Mouse (Mus musculus) cerebellum, postnatal 25 days (tissue): ENCODE results near the gene Ppp2r2c.

Experiments
- DNase-seq, 2 experiments: peaks; one replicate each; pipeline ENCODE4 v3.0.0; 2021; ENCODE audit warnings: mixed read lengths in 2 of 2

The Ppp2r2c gene

GRCm38 (mm10) chr5:36870916-36871315, 2.6 kb downstream of the Ppp2r2c start:
- DNase-seq = peak; percentile 27 to 36

DNA sequence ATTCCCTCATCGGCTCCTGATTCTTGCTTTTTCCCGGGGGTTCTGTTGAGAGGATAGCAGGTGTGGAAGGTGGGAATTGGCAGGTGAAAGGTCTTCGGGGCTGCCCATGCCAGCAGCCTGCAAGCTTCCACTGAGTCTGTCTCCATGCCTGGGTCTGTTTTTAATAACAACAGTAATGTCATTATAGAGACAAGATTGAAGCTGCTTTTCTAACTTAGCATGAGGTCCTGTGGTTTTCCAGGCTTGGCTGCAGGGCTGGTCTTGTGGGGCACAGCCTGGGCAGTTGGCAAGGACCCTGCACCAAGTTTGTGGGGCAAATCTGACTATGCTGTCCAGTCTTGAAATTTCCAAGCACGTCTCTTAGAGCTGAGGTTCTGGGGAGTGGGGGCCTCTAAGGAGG, 7.6 kb downstream of the Ppp2r2c start:
- DNase-seq = peak; percentile 49 to 57

GRCm38 (mm10) chr5:36876777-36877396, 8.6 kb downstream of the Ppp2r2c start:
- peak; percentile 45 to 51 for DNase-seq

DNA sequence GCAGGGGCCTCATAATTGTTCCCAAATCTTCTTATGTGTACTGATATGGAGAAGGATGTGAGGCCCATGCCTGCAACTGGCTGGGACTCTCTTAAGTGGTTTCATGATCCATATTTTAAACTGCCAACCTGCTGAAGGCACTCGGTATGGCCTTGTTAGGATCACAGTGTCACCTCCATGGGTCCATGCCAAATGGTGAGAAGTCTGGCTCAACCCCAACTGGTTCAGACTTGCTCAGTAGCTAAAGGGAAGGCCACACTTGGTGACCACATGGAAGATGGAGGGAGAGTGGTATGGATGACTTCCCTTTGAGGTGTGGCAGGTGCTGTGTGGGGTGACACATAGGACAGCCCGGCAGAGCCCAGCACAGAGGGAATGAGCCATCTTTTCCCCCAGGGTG, 9.3 kb downstream of the Ppp2r2c start:
- DNase-seq = peak; percentile 67 to 76

DNA sequence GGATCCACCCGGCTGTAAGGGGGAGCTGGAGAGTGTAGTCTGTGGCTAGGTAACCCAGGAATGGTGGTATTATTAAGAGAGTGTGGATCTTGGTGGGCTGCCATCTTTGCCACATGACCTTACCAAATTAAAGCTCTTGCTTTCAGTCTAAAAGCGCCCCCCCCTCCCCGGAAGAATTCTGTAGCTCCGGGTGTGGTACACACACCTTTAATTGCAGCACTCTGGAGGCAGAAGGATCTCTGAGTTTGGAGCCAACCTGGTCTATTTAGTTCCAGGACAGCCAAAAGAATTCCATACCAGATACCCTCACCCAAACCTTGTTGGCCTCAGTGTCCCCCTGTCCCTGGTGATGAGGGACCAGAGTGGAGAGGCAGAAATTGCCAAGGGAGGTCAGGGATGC, 10.5 kb downstream of the Ppp2r2c start:
- DNase-seq = peak; percentile 24 to 31

- DNase-seq = peak; percentile 94 to 95
Measured at GRCm38 (mm10) chr5:36880622-36881021, 12.3 kb downstream of the Ppp2r2c start.

DNA sequence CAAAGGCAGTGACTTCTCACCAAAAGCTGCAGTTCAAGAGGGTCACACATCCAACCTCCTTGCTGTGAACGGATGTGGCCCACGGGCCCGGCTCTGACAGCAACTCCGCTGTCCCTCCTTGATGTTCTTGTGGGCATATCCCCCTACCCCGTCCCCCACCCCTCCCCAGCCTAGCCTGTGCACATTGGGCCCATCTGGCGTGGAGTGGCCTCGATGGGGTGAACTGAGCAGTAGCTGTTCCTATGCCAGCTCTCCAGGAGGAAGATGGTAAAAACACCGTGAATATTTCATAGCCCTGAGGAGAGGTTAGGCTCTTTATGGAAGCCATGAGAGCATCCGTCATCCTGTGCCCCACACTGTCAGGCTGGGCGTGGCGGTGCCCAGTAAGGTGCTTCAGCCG, 15.2 kb downstream of the Ppp2r2c start:
- peak in 1 of 2 experiments; percentile 23 for DNase-seq

GRCm38 (mm10) chr5:36885067-36885466, 16.8 kb downstream of the Ppp2r2c start:
- DNase-seq = no peak

DNA sequence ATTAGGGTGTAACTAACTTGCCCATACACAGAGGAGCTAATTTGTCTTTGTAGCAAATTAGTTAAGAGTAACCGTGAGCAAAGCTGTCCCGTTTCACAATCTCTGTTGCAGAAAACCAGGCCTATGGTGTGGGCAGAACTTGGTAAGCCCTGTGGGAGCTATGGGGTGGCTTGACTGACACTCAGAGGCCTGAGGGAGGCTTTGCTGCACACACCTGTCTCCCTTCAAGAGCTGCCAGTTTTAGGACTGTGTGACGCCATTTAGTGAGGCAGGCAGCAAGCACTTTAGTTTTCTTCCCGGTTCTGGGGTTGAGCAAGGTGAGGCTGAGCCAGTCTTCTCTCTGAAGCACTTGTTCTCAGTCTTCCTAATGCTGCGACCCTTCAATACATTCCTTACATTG, 17.3 kb downstream of the Ppp2r2c start:
- DNase-seq = no peak

GRCm38 (mm10) chr5:36886298-36886697, 18.0 kb downstream of the Ppp2r2c start:
- DNase-seq = peak; percentile 54 to 58

GRCm38 (mm10) chr5:36886852-36887283, 18.6 kb downstream of the Ppp2r2c start:
- DNase-seq = peak; percentile 68 to 75

- peak; percentile 59 to 62 for DNase-seq
Measured at GRCm38 (mm10) chr5:36887299-36887988, 19.1 kb downstream of the Ppp2r2c start.

- DNase-seq = peak; percentile 85 to 87
Measured at GRCm38 (mm10) chr5:36888501-36888900, 20.2 kb downstream of the Ppp2r2c start.

DNA sequence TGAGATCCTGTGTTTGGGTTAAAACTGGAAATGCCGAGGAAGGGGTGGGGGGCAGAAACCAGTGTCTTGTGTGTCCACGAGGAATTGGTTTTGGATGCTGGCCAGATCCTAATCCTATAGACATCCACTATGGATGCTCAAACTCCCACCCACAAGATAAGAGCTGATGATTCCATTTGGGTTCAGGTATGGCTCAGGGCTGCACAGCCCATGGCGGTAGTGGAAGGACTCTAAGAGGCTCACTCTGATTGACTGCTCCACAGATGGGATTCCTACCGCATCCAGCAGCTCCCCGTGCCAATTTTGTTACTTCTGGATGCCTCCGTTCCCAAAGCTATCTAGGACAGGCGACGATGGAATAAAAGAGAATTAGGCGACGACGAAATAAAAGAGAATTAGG, 20.6 kb downstream of the Ppp2r2c start:
- peak; percentile 56 to 66 for DNase-seq

DNA sequence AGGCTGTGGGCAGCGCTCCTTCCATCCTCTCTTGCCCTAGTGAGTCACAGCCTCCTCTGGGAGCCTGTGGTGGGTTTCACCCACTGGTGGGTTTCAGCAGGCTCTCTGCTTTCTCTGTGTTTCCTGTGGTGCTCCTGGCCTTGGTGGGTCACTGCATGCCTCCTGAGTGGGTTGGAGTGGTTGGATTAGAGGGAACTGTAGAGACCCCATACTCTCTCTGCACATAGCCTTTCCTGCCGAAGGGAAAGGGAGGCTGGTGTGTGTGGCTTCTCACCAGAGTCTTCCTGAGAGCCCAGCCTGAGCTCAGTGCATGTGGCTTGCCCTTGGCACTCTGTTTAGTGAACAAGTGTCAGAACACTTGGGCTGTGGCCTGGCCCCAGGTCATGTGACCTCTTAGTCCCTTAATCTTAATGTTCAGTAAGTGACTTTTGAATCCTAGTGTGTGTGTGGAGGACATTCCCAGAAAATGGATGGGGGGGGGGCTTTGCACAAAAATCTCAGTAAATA, 21.1 kb downstream of the Ppp2r2c start:
- peak; percentile 55 to 59 for DNase-seq

GRCm38 (mm10) chr5:36890794-36891193, 22.5 kb downstream of the Ppp2r2c start:
- no peak for DNase-seq

GRCm38 (mm10) chr5:36891793-36892470, 23.6 kb downstream of the Ppp2r2c start:
- DNase-seq = peak; percentile 77 to 81

DNA sequence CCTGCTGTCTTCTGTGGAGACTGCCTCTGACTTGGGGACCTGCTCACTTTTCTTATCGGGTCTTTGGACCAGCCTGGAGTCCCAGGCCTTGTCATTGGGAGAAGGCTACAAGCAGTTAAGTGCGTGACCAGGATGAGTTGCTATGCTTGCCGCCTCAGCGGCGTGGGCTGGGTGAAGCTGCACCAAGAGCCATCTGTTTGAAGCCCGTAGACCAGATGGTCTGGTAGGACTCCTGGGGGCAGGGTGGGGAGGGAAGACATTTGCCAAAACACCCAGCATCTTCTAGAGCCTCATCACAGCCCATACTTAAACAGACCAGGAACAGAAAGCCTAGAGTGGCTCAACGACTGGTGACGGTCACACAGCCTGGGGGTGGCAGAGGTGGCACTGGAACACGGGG, 24.9 kb downstream of the Ppp2r2c start:
- peak; percentile 90 to 91 for DNase-seq

GRCm38 (mm10) chr5:36894070-36894469, 25.8 kb downstream of the Ppp2r2c start:
- peak; percentile 53 for DNase-seq

GRCm38 (mm10) chr5:36894604-36895368, 26.5 kb downstream of the Ppp2r2c start:
- DNase-seq = peak; percentile 93

- peak in 1 of 2 experiments; percentile 43 for DNase-seq
Measured at GRCm38 (mm10) chr5:36895621-36896573, 27.6 kb downstream of the Ppp2r2c start.

GRCm38 (mm10) chr5:36897999-36898398, 29.7 kb downstream of the Ppp2r2c start:
- no peak for DNase-seq
